Mouse (Mus musculus) heart, embryonic 12.5 days (tissue): ENCODE data around the gene Herc6. TPM values are rescaled to one million over a fixed set of nuclear protein-coding genes. Genes with fewer than 3 reads are reported as not detected.

ENCODE experiments used
- ATAC-seq: fragments of 200-750 bp; cut with Nextera tagmentation; 2 replicates; pipeline ENCODE4 v1.8.0; 2017; ENCODE audit warnings: moderate TSS enrichment, moderate library complexity; ENCODE audit not compliant: insufficient number of reproducible peaks, low FRiP score
- H3K27ac ChIP-seq: fragments of 300-500 bp; sonication (generic); 2 replicates; pipeline ENCODE4 v1.5.1; 2016; ENCODE audit warnings: mild to moderate bottlenecking, moderate library complexity; ENCODE audit not compliant: poor library complexity, severe bottlenecking
- H3K27me3 ChIP-seq: fragments of 300-500 bp; sonication (generic); replicated peaks from 2 replicates; pipeline ENCODE4 v1.6.1; 2016; ENCODE audit warnings: mild to moderate bottlenecking, moderate library complexity
- H3K36me3 ChIP-seq: fragments of 300-500 bp; sonication (generic); 2 replicates; pipeline ENCODE4 v1.6.1; 2016; ENCODE audit warnings: mild to moderate bottlenecking, moderate library complexity
- H3K4me1 ChIP-seq: fragments of 300-500 bp; sonication (generic); replicated peaks from 2 replicates; pipeline ENCODE4 v1.6.1; 2016; ENCODE audit warnings: mild to moderate bottlenecking
- H3K4me2 ChIP-seq: fragments of 300-500 bp; sonication (generic); 2 replicates; pipeline ENCODE4 v1.6.1; 2016; ENCODE audit warnings: mild to moderate bottlenecking, moderate library complexity
- H3K4me3 ChIP-seq: fragments of 300-500 bp; sonication (generic); 2 replicates; pipeline ENCODE4 v1.5.1; 2016; ENCODE audit warnings: mild to moderate bottlenecking
- H3K9ac ChIP-seq: fragments of 300-500 bp; sonication (generic); 2 replicates; pipeline ENCODE4 v1.6.1; 2016; ENCODE audit warnings: mild to moderate bottlenecking, moderate library complexity
- H3K9me3 ChIP-seq: fragments of 300-500 bp; sonication (generic); replicated peaks from 2 replicates; pipeline ENCODE4 v1.6.1; 2016; ENCODE audit warnings: mild to moderate bottlenecking, moderate library complexity
- WGBS: fragments of 180-500 bp; shearing (Covaris S2); methylation state at CpG from one replicate; pipeline ENCODE4 v1.1.7; 2016; 5-methylcytosine and 5-hydroxymethylcytosine counted together
- polyA plus RNA-seq: library from polyadenylated mRNA; unstranded; fragments of >200 nt; fragmentation: Nextera tagmentation; extraction: Ambion mirVana; gene quantifications from 2 replicates; pipeline ENCODE4 v1.2.1, GENCODE M21; 2016

Herc6 gene
- 5.3 and 5.8 TPM in 2 replicates for polyA plus RNA-seq

DNA sequence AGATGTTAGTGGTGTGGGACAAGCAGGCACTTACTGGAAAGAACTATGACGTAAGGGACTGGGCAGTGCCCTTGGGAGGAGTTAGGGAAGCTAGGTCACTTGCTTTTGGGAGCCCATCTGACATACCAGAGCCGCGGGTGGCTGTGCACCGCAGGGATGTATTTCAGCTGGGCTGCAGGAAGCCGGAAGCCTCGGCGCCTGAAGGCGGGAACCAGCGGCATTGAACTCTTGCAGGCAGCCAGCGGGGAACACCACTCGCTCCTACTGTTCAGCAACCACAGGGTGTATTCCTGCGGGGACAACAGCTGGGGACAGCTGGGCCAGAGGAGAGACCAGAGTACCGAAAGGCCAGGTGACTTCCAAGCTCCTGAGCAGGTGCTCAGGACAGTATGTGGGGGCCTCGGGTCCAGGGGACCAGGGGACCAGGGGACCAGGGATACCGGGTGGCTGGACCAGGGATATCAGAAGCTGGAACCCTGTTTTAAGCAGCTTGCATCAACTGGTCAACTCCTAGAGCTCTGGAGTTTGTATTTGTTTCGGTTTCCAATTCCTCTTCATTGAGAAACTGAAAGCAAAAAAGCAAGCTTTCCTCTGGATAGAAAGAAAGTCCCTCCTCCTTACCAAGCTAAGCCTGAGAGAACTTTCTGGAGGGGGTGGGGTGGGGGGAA lies at the start of gene Herc6:
TSS of gene Herc6 (plus strand) at position 120 of the 668 bp plus-strand sequence.
- peak; percentile 87 for ATAC-seq
- peak within 1 kb of the TSS; percentile 63 for H3K4me3 ChIP-seq
- no peaks in the 10 kb centered on the region; the same call in 1 of the 2 replicates for H3K36me3 ChIP-seq
- peak within 1 kb of the TSS; percentile 75 for H3K9ac ChIP-seq
- no peaks in the 10 kb centered on the region for H3K9me3 ChIP-seq
- peak within 1 kb of the TSS; percentile 91 for H3K4me2 ChIP-seq
- no peaks in the 10 kb centered on the region for H3K27me3 ChIP-seq
- WGBS: 2% methylated on average over 16 of the region's 16 CpGs
- H3K4me1 ChIP-seq: peaks cover 3% of the 10 kb centered on the region; the same call in 1 of the 2 replicates
- no peak within 1 kb of the TSS for H3K27ac ChIP-seq

DNA sequence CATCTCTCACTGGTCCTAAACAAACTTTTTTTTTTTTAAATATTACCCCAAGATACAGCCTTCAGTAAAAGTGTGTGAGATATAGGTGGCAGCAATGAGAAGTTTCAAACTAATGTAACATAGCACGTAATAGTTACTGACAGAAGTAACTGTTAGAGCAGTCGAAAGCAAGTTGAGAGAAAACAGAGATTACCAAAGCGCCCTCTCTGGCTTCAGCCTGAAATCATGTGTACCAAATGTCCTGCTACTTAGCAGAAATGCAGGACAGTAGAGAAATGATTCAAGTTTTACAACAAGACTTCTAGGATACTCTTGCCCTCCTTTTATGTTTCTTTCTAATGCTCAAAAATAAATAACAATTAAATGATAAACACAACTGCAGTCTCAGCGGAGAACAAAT lies 49.8 kb upstream of the Herc6 start:
- Histone ChIP-seq H3K4me1 (peaks cover 23% of the 10 kb centered on the region), H3K9me3 (no peaks in the 10 kb centered on the region), H3K4me2 (no peak overlapping the region; the same call in 1 of the 2 replicates), H3K27ac (no peak overlapping the region), H3K27me3 (no peaks in the 10 kb centered on the region), H3K36me3 (no peaks in the 10 kb centered on the region), H3K4me3 (no peak overlapping the region), H3K9ac (no peak overlapping the region)
- ATAC-seq: no peak
- whole genome bisulfite sequencing: 30% methylated on average over 4 of the region's 4 CpGs

DNA sequence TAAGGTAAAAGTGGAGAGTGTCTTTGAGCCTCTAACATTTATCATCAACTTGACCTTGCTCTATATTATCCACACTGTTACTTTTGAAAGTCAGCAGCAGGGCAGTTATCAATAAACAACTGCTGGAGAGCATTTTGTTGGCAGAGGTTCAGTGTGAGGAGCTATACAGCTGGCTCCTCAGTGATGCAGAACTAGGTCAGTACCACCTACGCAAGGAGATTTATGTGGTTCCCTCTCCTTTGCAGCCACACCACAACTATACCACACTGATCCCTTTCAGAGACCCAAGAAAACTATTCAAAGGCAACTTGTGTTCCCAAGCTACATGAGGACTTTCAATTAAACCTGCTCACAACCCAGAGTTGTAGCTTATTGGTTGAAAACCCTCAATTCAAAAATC lies 49.4 kb upstream of the Herc6 start:
- Histone ChIP-seq H3K4me2 (peak overlapping the region; percentile 55), H3K27ac (peak overlapping the region; percentile 80), H3K4me3 (0 out of 2 replicates have a peak overlapping the region, but pooled peaks have one; percentile 0), H3K36me3 (no peaks in the 10 kb centered on the region), H3K4me1 (peaks cover 23% of the 10 kb centered on the region), H3K9ac (no peak overlapping the region), H3K9me3 (no peaks in the 10 kb centered on the region), H3K27me3 (no peaks in the 10 kb centered on the region)
- 46% methylated on average over 1 of the region's 1 CpGs for whole genome bisulfite sequencing
- ATAC-seq: no peak

DNA sequence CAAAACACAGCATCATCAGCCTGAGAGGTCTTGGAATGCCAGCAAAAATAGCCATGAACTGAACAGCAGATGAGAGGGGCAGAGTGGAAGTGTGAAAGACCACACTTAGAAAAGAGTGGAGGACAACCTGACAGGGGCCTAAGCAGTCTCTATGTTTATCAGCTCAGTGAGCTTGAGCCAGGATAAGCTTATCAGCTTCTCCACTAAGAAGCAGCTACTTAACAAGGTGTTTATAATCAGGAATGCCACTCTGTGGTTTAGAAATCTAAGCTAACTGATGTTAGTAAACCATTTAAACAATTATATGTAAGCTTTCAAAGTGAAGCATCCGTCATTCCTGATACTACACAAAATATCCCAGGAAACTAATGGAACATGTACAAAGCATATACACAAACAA lies 48.8 kb upstream of the Herc6 start:
- peak overlapping the region; percentile 80 for H3K27ac ChIP-seq
- WGBS: 38% methylated on average over 1 of the region's 1 CpGs
- peak overlapping the region; percentile 55 for H3K4me2 ChIP-seq
- H3K4me3 ChIP-seq: 0 out of 2 replicates have a peak overlapping the region, but pooled peaks have one; percentile 0
- no peaks in the 10 kb centered on the region for H3K36me3 ChIP-seq
- no peak overlapping the region for H3K9ac ChIP-seq
- no peak for ATAC-seq
- peaks cover 23% of the 10 kb centered on the region for H3K4me1 ChIP-seq
- H3K27me3 ChIP-seq: no peaks in the 10 kb centered on the region
- no peaks in the 10 kb centered on the region for H3K9me3 ChIP-seq

DNA sequence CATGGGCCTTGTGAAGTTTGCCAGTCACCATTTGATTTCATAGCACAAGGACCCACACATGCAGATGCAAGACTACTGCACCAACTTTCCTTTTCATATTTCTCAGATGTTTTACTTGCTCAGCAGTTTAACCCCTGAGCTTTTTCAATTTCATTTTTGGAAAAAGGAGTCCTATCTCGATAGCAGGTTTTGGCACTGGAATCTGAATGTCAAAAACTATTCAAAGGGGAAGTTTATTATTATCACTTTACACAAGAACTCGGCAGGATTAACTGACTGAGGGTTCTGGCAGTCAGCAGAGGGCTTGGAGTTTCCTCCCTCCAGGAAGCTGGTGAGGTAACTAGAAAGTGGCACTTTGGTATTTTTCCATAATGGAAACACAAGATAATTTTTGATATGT lies 47.4 kb upstream of the Herc6 start:
- Histone ChIP-seq H3K4me3 (peak overlapping the region; percentile 84), H3K9me3 (no peaks in the 10 kb centered on the region), H3K4me1 (peaks cover 23% of the 10 kb centered on the region), H3K4me2 (peak overlapping the region; percentile 78), H3K27ac (peak overlapping the region; percentile 46; the same call in 1 of the 2 replicates), H3K36me3 (no peaks in the 10 kb centered on the region), H3K9ac (peak overlapping the region; percentile 86; the same call in 1 of the 2 replicates), H3K27me3 (no peaks in the 10 kb centered on the region)
- no peak for ATAC-seq
- WGBS: 23% methylated on average over 2 of the region's 2 CpGs

DNA sequence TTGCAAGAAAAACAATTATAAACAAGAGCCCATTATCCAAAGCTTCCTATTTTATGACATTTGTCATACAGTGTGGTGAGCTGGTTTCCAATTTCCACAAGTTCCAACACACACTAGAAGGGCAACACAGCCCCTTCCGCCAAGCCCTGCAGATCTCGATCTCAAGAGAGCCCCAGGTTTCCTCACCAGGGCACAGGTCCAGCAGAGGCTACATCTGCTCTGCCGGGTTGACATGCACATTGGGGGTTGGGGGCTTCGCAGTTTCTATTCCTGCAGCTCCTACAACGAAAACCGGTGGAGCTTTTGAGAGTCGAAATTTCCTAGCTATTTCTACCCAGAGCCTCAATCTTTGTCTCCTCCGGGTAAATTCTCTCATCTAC lies 46.6 kb upstream of the Herc6 start:
- Histone ChIP-seq H3K9me3 (no peaks in the 10 kb centered on the region), H3K9ac (peak overlapping the region; percentile 86), H3K4me2 (peak overlapping the region; percentile 78), H3K27ac (peak overlapping the region; percentile 93), H3K4me3 (peak overlapping the region; percentile 84), H3K4me1 (peaks cover 23% of the 10 kb centered on the region), H3K36me3 (no peaks in the 10 kb centered on the region), H3K27me3 (no peaks in the 10 kb centered on the region)
- 2% methylated on average over 8 of the region's 8 CpGs for WGBS
- no peak for ATAC-seq

DNA sequence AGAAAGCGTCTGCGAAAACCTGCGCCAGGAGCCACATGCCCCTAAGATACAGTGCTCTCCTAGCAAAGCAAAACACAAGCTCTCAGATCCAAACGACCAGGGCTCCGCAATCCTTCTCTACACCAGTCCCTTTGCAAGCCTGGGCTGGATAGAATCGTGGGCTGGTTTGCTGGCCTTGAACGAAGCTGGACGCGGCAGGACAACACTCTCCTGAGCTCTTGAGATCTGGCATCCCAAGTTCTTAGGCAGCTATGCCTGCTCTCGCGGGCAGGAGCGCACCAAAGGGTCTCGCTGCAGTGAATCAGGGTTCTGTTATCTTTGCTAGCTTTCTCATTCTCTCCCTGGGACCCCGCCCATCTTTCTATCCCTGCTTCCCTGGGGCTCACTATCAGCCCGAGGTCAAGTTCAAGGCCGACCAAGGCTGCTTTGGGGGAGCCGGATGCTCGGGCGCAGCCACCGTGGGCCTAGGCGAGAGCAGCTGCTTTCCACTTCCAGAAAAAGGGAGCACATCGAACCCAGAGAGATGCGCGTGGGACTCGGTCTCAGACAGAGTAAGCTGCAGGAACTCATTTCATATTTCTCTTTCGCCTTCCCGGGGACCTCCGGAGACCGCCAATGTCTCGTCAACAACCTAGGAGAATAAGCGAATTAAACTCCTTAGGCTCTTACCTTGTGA lies 46.1 kb upstream of the Herc6 start:
- H3K27ac ChIP-seq: peak overlapping the region; percentile 93
- H3K4me3 ChIP-seq: peak overlapping the region; percentile 84
- peaks cover 23% of the 10 kb centered on the region for H3K4me1 ChIP-seq
- peak; percentile 34 for ATAC-seq
- peak overlapping the region; percentile 86 for H3K9ac ChIP-seq
- peak overlapping the region; percentile 78 for H3K4me2 ChIP-seq
- no peaks in the 10 kb centered on the region for H3K27me3 ChIP-seq
- WGBS: under 1% methylated on average over 31 of the region's 31 CpGs
- H3K9me3 ChIP-seq: no peaks in the 10 kb centered on the region
- no peaks in the 10 kb centered on the region for H3K36me3 ChIP-seq

DNA sequence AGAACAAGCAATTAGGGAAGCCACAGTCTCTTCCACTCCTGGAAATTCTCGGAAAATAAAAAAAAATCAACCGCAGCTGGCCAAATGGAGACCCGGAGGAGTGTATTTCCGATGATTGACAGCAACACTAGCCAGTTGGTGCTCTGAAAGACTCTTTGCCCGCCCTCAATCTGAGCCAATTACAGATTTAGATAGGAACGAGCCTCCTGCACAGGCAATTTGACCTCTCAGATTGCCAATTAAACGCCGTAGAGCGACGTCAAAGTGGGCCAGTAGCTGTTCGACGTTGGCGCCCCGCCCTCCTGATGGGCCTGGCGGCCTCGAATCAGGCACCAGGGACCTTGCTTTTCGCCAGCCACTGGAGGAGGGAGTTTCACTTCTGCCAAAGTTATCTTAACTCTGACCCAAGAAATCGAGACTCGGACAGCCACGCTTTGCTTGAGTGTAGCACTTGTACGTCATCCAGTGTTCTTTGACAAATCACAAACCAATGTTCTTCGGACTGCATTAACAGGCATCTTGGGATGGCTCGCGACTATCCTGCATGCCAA lies 45.3 kb upstream of the Herc6 start, which contains the start of gene Ppm1k:
TSS of gene Ppm1k (minus strand) at position 83 of the 551 bp plus-strand sequence.
- peak within 1 kb of the TSS; percentile 84 for H3K4me3 ChIP-seq
- peaks cover 19% of the 10 kb centered on the region for H3K4me1 ChIP-seq
- H3K36me3 ChIP-seq: no peaks in the 10 kb centered on the region
- H3K27ac ChIP-seq: peak within 1 kb of the TSS; percentile 93
- no peaks in the 10 kb centered on the region for H3K27me3 ChIP-seq
- H3K4me2 ChIP-seq: peak within 1 kb of the TSS; percentile 78
- whole genome bisulfite sequencing: under 1% methylated on average over 24 of the region's 24 CpGs
- H3K9ac ChIP-seq: peak within 1 kb of the TSS; percentile 86
- peak; percentile 93 for ATAC-seq
- no peaks in the 10 kb centered on the region for H3K9me3 ChIP-seq

DNA sequence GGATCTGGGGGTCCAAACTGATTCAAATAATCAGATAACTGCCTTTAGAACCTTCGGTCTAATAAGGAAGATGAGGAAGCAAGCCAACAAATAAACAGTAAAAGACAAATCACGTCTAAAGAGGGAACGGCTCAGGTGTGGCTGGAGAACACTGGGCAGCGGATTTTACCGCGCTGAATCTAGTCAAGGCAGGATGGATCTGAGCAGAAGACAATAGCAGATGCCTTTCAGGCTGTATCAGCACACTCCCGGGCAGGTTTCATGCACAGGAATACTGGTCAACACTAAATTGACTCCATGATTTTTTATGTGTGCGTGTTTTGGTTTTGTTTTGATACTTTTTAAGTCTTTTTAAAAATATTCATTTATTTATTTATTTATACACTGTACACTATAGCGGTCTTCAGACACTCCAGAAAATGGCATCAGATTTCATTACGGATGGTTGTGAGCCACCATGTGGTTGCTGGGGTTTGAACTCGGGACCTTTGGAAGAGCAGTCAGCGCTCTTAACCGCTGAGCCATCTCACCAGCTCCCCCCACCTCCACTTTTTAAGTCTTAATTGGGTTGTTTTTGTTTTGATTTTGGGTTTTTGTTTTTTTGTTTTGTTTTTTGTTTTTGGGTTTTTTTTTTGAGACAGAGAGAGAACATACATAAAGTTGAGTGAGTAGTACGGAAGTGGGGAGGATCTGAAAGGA lies 44.7 kb upstream of the Herc6 start:
- Histone ChIP-seq H3K9ac (peak overlapping the region; percentile 64), H3K27ac (peak overlapping the region; percentile 91), H3K27me3 (no peaks in the 10 kb centered on the region), H3K4me3 (peak overlapping the region; percentile 84), H3K4me1 (peaks cover 19% of the 10 kb centered on the region), H3K36me3 (no peaks in the 10 kb centered on the region), H3K4me2 (peak overlapping the region; percentile 78), H3K9me3 (no peaks in the 10 kb centered on the region)
- WGBS: 26% methylated on average over 14 of the region's 14 CpGs
- peak; percentile 65 for ATAC-seq

DNA sequence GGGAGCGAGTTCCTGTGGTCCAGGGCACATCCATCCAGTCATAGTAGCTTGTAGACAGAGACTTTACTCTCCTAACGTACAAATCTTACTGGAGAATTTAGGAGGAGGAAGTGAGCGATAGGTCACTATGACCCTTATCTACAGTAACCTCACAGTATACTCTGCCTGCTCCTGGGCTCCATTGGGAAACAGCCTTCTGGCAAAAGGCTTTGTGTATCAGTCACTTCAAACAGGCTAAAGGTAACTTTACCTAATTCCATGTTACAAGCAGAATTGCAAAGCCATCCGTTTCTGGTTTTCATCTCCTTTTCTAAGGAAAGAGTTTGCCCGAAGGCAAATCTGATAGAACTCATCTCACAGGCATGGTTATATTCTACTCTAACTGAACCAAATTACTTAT lies 42.9 kb upstream of the Herc6 start:
- no peaks in the 10 kb centered on the region for H3K9me3 ChIP-seq
- H3K27me3 ChIP-seq: no peaks in the 10 kb centered on the region
- no peak overlapping the region for H3K4me3 ChIP-seq
- H3K4me1 ChIP-seq: peaks cover 8% of the 10 kb centered on the region
- 62% methylated on average over 5 of the region's 5 CpGs for WGBS
- H3K9ac ChIP-seq: no peak overlapping the region
- H3K27ac ChIP-seq: no peak overlapping the region
- ATAC-seq: no peak
- no peak overlapping the region for H3K4me2 ChIP-seq
- H3K36me3 ChIP-seq: no peaks in the 10 kb centered on the region
